Mouse (Mus musculus): Measurements from ENCODE around the gene Gm973.
A peak's percentile ranks its signal among the peaks of the same experiment; 100 is the strongest.
"Not testable (repeated sequence)": the region's sequence is repeated elsewhere in the genome, so short reads cannot be mapped to it uniquely, and the experiment has no call there.

Gene Gm973

DNA sequence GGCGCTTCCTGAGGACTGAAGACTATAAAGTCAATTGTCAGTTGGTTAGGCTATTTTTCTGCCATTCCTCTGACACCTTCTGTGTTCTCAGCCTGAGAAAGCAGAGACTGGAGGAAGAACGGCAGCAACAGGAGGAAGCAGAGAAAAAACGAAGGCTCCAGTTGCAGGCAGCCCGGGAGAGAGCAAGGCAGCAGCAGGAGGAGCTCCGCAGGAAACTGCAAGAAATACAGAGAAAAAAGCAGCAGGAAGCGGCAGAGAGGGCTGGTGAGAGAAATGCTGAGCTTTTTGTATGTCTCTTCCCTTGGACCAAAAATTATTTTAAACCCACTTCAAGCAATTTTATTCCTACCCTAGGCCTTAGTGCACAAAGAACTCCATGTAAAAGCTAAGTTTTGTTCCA lies 117.0 kb downstream of the Gm973 start:
- DNase-seq: no peak

DNA sequence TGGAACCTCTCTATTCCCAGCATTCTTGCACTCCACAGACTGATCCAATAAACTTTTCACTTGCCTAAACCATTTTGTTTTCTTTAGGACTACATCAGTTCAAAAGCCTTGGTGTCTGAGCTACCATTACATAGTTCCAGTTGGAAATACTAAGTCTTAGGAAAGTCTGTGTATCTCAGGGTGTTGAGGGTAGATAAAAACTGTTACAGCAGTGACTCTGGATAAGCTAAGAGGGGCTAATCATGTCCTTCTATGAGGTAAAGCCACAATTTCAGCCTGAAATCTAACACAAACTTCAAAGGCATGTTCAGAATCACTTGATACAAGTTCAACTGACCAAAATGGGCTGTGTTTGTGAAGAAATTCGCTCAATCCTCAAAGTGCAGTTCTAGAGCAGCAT lies 120.3 kb downstream of the Gm973 start:
- DNase-seq: no peak

DNA sequence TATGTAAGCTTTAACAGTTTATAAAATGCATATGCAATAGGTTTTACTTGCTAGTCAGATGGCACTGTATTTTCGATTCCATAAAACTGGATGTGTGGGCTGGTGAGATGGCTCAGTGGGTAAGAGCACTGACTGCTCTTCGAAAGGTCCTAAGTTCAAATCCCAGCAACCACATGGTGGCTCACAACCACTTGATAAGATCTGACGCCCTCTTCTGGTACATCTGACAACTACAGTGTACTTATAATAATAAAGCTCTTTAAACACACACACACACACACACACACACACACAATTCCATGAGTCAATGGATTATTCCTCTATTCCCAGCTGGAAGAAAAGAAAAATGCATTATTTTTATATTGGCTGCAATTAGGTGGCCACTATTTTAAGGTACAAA lies 122.3 kb downstream of the Gm973 start:
- no peak for DNase-seq

DNA sequence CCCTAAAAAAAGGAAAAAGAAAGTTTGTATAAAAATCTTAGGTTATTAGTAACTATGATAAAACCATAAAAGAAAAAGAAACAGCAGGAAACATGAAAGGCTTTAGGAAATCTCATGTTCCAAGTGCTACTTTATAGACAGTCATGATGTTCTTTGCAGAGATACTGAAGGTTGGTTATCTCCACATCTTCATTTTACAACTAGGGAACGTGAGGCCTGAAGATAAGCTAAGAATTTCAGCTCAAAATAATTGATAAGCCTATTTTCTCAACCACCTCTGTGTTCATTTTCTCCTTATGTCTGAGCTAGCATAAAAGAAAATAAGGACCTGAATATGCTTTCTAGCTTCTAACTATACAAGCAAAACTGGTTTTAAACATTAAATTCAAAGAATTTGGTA lies 126.4 kb downstream of the Gm973 start:
- no peak for DNase-seq

DNA sequence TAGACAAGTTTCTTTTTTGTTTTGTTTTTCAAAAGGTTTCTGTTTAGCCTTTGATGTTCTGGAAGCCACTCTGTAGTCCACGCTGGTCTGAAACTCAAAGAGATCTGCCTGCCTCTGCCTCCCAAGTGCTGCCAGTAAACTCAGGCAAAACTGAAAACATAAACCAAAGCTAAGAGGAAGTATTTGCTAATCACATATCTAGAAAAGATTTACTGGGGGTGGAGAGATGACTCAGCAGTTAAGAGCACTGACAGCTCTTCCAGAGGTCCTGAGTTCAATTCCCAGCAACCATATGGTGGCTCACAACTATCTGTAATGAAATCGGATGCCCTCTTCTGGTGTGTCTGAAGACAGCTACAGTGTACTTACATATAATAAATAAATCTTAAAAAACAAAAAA lies 130.4 kb downstream of the Gm973 start:
- not testable (repeated sequence) for DNase-seq

DNA sequence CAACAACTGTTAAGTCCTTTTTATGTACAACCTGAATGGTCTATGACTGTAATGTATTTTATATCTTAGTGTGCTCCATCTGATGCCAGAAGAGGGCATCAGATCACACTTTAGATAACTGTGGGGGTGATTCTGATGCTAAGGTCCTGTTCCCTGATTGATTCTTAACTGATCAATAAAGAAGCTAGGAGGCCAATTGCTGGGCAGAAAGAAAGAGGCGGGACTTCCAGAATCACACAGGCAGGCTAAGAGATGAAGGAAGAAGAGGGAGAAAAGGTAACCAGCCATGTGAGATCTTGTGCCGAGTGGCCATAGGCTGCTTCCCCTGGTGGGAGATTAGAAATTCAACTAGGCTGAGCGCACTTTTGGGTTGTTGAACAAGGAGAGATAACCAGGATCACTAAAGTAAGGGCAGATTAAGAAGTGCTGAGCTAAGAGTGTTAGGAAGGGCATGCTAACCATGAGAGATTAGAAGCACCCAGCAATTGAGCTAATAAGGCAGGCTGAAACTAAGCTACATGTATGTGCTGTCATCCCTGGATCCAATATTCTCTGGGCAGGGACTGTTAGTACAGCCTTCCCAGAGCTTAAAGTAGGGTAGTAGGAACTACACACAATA lies 135.2 kb downstream of the Gm973 start:
- no peak for DNase-seq

DNA sequence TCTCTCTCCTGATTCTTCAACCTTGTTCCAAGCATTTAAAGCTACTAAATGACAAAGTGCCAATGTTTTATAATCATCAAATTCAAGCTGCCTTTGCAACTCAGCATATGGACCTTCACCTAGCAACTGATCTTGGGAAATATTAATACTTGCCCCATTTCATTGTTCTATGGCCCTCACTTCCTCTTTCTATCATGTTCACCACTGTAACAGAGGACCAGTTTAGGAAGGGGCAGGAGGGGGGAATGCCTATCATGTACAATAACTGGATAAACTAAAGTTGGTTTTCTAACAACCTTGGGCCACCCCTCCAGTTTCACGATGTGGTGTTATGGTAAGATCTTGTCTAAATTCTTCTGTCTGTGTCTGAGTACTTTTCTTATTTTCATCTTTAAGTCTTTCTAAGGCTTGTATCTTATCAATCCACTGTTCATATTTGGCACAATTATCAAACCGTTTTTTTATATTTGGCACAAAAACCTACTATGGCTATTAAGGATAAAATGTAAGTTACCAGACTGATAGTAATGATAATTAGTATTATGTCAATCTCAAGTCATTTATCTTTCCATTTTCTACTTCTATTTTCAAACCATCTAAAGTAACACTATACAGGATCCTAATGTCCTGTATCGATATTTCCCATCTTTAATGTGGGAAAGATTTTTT lies 137.3 kb downstream of the Gm973 start:
- no peak for DNase-seq

DNA sequence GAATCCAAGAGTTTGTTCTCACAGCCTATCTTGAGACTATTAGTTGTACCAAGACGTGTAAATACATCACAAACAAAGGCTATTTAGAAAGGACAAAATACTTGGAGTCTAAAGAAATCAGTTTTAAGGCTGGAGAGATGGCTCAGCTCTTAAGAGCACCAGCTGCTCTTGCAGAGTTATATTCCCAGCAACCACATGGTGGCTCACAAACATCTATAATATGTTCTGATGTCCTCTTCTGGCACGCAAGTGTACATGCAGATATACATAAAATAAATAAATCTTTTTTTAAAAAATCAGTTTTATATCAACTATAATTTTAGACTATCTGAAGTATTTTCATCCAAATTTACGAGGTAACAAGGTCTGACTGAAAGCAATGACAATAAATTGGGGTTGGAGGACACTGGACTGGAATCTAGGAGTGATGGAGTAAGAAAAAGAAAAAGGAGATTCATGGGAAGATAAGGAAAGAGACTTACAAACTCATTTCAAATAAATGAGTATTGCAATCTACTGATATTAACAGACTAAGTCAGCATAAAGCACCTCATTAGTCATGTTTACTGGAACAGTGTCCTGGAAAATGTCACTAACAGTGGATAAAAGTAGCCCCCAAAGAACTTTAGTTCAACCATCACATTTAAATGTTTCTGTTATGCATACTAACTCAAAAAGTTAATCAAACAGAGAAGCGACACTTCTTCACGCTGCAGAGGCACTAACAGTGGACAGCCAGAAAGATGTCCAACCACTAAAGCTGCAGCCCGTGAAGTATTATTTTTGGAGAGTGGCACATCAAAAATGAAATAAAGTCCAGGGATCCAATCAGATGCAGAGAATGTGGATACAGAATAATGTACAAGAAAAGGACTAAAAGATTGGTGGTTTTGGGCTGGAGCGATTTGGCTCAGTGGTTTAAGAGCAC lies 140.4 kb downstream of the Gm973 start:
- no peak for DNase-seq

DNA sequence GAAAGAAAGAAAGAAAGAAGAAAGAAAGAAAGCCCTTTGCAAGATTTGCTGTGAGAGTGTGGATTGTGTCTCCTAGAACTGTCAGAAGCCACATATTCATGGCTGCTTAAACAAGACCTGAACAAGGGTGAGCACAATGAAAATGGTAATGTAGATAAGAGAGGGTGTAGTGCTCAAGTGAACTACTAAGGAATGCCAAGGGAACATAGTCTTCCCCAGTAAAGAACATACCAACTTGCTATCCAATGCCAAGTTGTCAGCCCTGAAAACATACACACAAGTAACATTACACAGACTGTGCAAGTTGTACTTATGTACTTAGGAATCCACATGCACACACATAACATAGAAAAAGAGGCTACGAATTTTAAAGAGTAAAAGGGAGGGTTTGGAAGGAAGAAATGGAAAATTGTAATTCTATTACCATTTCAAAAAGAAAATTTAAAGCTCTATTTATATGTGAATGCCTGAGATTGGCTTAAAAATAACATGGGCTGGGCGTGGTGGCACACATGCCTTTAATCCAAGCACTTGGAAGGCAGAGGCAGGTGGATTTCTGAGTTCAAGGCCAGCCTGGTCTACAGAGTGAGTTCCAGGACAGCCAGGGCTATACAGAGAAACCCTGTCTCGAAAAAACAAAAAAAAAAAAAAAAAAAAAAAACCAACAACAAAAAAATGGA lies 147.5 kb downstream of the Gm973 start:
- no peak for DNase-seq

DNA sequence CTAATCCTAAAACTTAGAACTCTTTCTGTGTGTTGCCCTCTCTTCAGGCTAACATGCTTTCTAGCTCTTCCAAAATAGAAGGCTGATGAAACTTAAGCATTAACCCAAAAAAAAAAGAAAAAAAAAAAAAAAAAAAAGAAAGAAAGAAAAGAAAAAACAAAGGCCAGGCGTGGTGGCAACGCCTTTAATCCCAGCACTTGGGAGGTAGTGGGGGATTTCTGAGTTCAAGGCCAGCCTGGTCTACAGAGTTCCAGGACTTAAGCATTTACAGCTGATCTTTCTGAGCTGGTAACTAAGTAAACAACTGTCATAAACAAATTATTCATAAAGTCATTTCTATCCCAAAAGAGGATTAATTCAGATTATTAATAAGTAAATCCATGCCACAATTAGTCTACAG lies 152.8 kb downstream of the Gm973 start:
- no peak for DNase-seq

DNA sequence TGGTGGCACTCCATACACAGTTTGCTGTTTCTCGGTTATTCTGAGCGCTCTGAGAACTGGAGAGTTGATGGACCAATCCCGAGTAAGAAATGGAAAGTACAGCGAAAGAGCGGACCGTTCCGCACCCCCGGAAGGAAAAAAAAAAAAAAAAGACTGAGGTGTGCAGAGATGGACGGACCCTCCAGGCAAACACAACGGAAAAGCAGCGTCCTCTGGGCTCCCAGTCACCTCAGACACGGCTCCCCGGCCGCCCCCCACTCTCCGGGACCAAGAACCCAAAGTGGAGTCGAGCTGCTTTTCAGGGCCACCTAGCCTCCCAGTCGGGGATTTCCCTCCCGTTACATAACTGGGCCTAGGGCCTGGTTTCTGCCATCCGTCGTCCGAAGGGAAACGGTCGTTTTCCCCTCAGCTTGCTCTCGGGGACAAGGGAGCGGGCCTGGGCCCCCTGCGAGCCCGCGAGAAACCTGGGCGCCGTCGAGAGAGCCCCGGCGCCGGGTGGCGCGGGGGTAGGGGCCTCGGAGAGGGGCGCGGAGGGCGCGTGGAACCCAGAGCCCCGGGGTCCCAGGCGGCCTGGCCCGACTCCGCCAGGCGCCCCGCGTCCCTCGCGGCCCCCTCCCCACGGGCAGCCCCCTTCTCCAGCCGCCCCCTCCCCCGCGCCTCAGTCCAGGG lies 154.0 kb downstream of the Gm973 start:
- DNase-seq: peak; percentile 19 to 72

DNA sequence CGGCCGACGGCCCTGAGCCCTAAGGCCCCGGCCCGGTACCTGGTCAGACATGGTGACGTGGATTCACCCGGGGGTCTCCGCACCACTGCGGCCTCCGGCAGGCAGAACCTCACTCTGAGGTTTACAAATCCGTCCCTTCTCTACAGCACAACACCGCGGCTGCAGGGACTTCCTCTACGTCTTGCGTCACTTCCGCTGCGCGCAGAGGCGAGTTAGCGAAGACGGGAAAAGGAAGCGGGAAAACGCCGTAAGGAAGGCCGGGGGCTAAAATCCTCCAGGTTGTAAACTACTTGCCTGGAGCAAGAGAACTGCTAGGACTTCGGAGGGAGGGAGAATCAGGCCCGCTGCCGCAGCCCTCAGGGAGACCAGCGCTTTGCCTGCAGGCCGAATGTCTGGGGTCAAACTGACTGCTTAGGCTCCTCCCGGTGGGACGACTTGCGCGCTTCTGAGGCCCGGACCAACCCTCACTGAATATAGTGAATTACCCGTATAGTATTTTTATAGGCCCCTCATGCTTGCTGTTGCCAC lies 154.6 kb downstream of the Gm973 start, which contains the start of gene Sumo1:
Sumo1 (minus strand) TSS at position 194 of the 528 bp plus-strand sequence.
- DNase-seq: peak; percentile 93 to 96

DNA sequence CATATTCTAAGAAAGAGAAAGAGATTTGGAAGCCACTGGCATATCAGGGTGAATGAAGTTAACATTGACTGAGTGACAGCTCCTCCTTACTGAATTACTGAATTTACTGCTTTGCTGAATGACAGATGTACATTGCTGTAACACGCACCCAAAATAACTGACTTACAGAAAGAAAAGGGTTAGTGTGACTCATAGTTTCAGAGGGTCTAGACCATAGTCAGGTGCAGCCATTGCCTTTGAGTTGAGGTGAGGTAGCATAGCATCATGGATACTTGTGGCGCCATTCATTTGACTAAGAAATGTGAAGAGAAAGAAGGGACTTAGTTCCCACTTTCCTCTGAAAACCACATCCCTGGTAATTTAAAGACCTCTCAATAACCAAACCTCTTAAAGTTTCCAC lies 157.6 kb downstream of the Gm973 start:
- no peak for DNase-seq

DNA sequence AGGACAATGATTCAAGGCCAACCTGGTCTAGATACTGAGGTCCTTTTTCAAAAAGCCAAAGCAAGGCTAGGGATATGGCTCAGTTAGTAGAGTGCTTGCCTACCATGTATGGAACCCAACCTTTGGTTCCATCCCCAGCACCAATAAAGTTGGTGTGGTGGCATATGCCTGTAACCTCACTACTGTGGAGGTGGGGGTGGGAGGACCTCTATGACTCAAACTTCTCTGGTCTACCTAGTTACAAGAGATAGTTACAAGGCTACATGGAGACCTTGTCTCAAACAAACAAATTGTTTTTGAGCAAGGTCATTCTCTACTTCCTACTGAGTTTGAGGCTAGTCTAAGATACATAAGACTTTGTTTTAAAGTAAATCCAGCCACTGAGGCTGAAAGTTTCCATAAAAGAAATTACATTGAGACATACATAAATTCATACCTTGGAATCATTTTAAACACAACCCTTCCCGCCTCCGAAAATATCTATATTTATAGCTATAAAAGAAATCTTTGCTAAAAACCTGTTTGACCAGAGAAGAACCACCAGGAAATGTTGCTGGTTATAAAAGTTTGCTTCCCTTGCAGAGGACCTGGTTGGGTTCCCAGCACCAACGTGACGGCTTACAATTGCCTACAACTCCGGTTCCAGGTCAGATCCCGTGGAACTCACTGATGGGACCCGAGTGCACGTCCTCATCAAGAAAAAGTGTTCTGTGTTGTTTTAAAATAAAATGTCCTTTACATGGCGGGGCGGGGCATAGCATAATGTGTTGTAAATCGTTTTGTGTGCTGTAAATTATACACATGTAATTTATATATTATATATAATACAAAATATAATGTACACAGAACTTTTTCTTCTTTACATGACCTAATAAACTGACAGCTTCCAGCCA lies 168.1 kb downstream of the Gm973 start:
- DNase-seq: peak; percentile 25 to 54

DNA sequence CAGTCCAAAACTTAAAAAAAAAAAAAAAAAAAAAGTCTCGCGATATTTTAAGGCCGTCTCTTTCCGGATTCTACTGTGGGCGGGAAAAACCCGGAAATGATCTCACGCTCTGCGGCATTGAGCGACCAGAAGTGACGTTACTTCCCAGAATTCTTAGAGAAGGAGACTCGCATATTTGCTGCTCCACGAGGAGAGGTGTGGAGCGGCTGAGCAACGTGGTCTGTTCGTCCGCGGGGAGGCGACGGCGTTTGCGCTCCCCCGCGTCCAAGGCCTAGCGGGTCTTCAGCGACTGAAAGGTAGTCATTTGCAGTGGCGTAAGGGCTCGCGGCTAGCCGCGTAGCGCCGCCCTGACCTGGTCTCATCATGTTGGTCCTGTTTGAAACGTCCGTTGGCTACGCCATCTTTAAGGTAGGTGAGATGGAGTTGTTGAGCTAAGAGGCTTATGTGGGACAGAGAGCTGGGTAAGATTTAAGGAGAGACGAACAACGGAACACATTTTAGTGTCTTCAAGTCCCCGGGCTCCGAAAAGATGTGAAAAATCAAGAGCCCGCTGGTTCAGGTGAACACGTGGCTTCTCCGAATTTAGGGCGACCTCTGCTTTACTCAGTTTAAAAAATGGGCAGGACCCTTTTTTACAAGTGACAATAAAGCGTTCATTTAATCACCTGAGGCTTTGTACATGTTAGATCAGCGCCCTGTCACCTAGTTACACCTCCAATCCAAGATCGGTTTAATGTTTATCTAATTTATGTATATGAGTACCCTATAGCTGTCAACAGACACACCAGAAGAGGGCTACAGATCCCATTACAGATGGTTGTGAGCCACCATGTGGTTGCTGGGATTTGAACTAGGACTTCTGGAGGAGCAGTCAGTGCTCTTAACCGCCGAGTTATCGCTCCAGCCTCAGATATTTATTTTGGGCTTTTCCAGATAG lies 169.0 kb downstream of the Gm973 start, which contains the start of gene Nop58:
Nop58 (plus strand) TSS at position 153 of the 937 bp plus-strand sequence.
- peak; percentile 92 to 95 for DNase-seq

Data from kidney, postnatal 25 days (tissue).